Mouse (Mus musculus): ENCODE data around the gene Bnc2.

Gene Bnc2

DNA sequence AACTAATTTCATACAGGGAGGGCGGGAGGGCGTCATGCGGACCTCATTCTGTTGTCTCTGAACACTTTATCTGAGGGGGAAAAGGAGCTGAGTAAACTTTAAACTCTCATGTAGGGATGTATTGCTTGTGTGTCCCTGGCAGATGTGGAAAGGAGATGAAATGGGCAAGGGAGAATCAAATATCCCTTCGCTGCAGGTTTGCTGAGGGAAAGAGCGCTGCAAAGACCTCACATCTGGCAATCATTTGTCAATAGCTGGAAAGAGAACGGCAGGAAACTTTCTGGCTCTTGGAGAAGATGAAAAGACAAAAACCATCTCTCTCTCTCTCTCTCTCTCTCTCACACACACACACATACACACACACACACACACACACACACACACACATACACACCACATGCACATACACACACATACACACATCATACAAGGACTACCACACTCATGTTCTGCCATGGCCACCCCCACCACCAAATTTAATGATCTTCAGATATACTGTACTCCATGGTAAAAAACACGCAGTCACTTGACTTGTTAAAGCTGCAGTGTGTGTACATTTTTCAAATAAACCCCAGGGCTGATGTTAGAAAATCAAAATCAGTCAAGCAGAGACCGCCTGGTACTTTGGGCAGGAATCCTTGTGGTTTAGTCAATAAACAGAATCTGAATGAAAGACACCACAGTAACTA is 172.3 kb downstream of the Bnc2 start:
- DNase-seq, result no peak

DNA sequence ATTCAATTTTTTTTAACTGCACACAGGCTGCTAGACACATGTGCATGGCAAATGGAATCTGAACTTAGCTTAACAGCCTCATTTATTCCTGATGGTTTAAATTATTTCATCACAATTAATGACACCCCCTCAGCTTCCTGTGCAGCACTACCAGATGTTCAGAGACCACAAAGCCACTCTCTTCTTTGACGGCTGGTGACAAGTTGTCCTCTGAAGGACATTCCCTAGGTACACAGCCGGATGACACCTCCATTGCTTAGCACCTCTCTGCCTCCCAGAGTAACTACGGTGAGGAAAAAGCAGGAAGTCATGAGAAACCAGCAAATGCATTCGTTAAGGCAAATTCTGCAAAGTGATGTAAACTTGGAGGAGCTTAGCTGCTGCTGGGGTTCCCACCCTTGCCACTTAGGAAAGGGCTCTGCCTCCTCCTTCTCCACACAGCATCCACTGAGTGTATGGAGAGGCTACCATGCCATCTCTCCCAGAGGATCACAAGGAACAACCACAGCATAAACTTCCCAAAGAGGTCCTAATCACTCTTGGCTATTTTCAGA is 174.2 kb downstream of the Bnc2 start:
- no peak for DNase-seq

DNA sequence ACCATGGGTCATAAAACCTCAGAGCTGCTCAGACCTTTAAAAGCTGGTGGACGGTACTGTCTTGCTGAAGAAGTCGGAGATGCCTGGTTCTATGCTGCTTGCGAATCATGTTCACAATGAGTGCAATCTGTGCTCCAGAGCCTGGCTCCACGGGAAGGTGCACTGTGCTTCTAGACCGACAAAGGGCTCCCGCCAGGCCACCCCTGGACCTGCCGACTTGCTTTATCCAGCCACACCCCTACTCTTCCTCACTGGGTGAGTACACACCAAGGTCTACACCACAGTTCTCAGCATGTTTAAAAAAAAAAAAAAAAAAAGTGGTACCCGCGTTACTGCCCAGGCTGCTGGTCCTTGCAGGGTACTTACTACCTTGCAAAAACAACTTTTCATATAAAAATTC is 174.8 kb downstream of the Bnc2 start:
- no peak for DNase-seq

DNA sequence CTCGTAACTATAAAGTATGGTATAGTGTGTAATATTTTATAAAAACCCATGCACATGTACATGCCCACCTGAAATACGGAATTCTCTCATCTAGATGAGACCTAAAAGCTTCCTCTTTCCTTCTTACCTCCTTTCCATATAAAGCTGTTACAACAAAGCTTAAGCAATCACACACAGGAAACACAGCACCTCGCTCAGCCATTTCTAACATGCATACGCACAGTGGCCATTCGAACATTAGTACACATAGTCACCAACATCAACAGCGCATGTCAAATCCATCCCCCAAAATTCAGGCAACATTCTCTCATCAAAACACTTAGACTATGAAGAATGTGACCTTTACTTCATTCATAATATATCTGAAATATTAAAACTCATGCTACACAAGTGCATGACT is 176.6 kb downstream of the Bnc2 start:
- no peak for DNase-seq

DNA sequence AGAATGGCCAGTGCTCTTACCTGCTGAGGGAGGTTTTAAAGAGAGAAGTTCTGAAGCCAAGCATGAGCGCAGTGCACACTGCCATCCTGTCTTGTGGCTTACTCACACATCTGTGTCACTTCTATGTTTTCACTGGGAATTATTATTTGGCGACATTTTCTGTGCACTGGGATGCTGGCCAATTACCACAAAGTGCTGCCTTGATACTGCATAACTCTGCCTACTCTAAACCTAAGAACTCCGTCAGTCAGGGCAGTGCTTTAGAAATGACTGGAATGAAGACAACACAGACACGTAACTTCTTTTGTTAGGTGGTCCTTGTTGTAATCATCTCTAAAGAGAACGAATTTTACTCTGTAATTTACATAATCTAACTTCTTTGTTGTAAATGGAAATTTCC is 186.8 kb downstream of the Bnc2 start:
- no peak for DNase-seq

DNA sequence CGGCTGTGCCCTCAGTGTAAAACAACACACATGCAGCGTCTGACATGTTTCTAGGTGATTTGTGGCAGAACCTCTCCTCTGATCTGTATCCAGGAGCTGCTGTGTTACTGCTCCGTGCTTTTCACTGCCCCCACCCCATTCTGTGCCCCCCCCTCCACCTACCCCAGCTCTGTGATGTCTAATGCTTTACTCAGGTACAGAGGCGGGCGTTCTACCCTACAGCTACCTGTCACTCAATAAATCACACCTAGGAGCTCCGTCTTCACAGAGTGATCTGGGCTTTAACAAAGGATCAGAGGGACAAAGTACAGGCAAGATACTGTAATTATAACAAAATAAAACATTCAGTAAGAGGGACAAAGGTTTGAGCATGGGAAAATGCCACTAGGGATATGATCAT is 192.4 kb downstream of the Bnc2 start:
- no peak for DNase-seq

DNA sequence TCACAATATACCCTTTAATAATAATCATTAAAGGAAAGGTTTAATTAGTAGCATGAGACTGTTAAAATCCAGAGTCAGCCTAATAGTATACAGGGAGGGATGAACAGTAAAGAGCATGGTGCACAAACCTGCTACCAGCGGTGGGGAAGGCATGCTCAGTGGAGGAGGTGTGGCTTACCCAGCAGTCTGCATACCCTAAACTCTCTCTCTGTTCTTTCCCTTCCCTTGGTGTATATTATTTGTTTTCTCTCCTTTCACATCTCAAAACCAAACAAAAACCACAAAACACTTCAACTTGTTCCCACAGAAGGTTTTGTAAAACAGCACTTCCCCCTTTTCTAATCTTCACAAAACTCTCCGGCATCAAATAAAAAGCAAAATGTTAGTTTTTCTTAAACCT is 202.4 kb downstream of the Bnc2 start:
- DNase-seq, result no peak

DNA sequence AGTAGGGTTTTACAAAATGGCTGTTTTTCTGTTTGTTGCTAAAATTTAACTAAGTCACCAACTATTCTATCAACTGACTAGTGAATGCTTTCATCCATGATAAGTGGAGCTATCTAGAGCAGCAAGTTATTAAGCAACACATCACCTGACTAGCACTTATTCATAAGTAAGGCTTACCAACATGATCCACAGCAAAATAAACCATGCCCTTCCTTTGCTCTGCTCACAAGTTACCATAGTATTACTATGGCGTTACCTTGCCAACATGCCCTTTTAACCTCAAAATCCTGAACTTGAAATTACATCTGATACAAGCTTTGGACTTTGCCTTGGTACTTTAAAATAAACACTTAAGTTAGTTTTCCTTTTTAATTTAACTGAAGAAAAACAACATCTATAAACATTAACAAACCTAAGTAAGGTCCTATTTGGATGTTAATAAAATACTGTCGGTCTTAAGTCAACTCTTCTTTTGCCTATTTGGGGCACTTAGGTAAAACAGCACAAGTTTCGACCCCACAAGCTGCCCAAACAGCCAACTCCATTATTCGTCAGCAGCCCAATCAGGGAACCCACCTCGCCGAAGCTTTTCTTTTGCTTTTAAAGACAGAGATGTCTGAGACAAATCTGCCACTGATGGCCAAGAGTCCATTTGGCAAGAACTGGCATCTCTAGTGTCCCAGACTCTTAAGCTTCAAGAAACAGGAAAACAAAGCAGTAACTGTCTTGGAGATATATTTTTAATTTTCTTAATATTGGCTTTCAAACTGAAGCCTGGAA is 204.8 kb downstream of the Bnc2 start:
- DNase-seq, result no peak

DNA sequence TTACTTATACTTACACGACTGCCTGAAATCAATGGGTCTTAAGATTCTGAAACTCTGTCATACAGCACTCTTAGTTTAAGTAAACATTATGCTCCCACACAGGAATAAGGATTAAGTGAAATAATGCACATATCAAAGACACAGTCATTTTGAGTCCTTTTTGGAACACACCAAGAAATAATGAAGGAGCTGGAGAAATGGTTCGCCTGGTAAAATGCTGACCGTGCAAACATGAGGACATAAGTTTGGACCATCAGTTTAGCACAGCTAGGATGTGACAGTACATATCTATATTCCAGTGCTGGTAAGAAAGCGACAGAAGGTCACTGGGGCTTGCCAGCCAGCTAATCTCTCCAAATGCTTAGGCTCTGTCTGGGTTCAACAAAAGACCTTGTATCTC is 205.7 kb downstream of the Bnc2 start:
- no peak for DNase-seq

DNA sequence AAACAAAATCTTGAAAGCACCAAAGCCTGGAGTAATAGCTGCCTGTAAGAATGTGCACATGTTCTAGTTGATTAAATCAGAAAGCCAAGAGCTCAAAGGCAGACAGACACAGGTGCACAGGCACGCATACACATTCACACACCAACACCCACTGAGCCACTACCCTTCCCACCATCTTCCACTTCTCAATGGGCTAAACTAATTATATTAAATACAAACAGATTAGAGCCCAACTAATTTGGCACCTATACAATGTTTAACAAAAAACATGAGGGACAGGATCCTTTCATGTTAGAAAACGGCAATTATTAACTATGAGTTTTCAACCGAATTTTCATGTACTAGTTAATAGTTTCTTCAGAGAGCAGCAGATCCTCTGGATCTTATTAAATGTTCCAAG is 207.4 kb downstream of the Bnc2 start:
- no peak for DNase-seq

DNA sequence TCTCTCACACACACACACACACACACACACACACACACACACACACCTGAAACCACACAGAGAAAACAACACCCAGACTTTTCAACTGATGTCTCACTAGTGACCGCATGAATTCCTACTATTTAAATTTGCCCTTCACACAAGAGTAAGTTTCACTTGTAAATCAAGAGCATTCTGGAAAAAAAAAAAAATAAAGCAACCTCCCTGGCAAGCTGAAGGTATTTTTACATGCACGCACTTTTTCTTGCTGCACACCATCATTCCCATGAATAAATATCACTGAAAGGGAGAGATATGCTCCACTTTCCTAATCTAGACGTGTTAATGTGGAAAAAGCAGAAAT is 216.9 kb downstream of the Bnc2 start:
- DNase-seq, result no peak

DNA sequence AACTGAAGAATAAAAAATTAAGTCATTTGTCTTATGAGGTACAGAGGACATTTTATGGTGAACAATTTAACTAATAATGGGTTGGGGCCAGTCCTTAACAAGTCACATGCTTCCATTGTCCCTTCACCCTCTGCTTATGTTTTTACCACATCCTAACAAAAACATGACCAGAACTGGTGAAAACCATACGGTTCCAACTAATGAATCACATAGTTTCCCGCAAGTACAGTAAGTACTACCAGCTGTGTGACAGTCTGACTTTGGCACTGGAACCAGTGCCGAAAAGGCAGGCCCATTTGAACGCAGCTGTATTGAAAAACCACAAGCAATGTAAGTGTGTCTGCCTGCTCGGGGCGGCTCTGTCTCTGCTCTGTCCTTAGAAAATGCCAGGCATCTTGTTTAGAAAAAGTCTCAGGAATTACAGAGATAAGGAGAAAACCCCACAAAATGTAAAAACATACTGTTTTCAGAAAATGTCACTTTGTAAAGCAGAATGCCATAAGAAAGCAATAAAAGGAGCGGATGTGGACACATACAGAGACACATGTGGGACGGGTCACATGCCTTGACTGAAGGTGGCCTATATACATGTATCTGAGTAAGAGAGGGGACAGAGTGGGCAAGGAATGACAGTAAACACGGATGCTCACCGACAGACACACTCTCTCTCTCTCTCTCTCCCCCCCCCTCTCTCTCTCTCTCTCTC is 217.4 kb downstream of the Bnc2 start:
- DNase-seq, result no peak

DNA sequence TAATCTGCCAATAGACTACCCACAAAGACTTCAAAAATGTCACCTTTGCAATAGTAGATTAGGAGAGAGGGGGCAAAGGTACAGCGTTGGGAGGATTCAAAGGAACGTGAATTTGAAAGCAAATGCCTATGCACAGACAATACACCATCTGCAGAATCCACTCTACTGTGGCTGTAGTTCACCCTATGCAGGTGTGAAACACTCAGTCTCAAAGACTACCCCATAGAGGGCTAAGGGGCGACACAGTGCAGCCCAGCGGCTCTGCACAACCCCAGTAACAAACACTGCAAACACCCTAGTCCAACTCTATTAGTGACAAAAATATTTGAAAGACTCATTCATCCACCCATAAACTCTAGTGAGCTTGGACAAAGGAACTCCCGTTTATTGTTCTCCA is 218.2 kb downstream of the Bnc2 start:
- no peak for DNase-seq

DNA sequence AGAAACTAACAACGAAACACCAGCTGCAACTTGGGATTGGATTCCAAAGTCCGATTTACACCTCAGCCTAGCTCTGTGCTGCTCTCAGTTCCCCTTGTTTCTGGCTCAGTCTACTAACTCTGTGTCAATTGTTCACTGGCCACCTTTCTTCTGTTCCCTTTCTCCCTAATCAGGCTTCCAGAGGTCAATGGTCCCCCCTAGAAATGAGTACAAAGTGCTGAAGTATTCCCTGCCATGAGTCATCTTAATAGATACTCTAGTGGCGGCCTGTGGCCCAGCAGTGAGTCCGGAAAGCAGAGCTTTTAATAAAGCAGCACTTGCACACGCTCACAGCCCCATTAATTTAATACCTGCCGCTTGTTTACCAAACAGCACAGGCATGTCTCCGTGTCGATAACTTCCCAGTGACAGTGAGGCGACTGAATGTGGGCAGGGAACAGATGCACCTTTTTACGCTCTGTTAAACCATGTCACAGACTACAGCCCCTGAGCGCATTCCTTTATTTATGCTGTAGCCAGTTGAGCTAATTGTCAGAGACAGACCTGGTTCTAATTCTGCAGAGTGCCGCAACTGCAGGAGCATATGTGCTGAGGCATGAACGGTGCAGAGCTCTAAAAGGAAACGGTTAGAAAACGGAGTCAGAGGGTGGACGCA is 218.8 kb downstream of the Bnc2 start:
- no peak for DNase-seq

DNA sequence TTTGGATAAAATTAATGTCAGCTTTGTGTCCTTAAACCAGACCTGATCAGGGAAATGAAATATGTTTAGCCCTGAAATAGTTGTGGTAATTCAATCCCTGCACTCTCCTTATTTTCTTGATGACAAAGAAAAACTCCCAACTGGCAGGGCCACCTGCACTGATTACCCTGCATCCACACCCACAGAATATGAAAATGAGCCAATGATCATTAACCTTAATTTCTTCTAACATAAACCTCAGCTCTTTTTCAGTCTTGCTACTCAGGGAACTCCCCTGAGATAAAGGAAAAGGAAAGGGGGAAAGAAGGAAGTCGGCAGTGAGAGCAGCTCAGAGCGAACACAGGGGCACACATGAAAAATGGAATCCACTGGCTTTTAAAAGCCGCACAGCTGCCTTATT is 220.6 kb downstream of the Bnc2 start:
- DNase-seq, result no peak

DNA sequence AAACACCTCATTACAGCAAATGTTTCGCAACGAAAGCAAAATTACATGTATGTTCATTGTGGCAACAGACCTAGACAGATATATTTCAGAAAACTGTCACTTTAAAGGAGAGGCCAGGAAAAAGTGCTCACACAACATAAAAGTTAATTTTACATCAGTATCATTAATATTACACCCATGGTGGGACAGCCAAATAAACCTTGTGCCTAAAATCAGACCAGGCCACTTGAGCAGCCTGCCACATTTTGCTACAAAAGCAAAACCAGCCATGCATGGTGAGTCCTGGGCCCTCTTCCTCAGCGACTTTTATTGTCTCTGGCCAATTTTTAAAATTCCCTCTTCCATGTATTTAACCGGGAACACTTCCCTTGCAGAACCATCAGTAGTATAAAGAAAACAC is 221.5 kb downstream of the Bnc2 start:
- DNase-seq, result no peak

DNA sequence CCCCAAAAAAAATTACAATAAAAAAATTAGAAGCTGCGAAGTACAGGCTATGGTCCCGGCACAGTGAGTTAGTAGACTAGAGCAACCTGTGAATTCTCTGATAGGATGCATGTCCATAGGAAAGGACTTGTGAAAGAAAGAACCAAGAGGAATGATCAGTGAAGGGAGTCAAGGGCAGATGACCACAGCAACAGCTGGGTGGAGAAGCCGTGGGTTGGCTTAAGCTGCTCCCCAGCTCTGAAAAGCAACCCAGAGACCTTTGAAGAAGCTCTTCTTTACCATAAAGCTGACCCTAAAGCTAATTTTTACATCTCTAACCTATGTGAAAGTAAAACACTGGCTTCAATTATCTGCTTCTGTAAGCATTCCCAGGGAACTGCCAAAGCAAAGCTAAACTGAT is 222.4 kb downstream of the Bnc2 start:
- no peak for DNase-seq

DNA sequence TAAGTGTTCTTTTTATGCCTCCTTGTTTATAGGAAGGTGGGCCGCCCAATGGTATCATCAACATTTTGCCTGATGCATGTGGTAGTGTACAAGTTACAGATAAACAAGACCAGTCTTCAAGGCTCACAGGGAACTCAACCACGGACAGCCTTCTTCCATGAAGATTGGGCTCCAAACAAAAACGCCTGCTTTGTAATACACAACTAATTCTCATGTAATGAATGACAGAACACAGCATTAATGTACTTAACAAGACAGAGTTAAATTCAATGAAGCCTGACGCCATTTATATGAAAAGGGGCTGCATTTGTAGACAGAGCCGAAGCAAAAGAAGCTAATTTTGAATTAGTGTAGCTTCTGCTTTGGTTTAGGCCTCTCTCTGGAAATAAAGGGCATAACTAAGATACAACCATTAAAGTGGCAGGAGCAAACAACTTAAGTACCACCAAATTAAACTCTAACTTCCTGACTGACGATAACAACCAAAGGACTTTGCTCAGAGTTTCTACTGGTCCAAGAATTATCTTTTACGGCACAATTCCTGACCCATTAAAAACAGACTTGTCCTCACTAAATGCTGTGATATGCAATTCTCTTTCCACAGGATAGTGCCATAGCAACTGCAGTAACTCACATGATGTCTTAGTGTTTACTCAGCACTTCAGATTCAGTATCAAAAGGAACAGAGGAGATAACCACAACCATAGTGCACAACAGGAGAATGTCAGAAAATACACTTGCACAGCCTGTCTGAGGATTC is 225.6 kb downstream of the Bnc2 start:
- no peak for DNase-seq

DNA sequence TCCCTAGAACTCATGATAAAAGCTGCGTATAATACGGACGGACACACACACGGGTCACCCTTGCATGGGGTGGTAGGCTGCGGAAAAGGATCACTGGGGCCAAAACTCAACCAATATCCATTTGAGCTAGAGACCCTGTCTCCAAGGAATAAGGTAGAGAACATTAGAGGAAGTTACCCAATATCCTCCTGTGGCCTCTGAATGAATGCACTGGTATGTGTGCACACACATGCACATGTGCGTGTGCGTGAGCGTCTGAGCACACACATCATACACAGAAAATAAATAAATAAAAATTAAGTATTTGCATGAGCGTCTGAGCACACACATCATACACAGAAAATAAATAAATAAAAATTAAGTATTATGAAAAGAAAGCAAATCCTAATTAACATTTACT is 241.8 kb downstream of the Bnc2 start:
- no peak for DNase-seq

DNA sequence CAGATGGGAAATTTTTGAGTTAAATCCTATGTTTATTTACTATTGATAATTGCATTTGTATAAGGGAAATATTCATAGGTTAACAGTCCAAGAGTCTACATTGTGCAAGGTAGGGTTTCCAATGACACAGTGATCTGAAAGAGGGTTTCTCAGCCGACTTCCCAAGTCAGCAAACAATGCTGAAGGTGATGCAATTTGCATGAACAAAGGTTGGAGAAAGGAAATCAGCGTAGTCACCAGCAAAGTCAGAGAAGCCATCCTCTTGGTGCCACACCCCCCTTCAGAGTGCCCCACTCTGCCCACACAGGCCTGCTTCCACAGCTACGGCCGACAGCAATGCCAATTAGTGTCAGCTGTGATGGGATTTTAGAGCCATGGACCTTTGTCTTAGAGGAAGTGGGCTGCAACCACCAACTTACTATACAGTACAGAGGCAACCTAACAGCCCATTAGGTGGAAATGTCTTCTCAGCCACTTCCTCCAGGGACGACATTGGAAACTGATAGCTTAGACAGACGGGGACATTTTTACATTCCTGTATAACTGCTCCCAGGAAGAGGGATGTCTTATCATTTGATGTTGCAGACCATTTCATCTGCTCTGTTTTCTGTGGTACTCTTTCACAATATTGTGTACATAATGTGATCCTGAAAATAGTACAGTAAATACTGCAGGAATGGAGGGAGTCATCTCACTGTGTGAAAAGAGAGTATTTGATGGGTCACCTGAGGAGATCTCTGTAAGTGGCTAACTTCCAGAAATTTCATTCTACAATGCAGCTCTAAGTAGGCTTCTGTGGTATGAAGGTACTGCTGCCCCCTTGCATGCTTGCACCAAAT is 243.2 kb downstream of the Bnc2 start:
- no peak for DNase-seq

DNA sequence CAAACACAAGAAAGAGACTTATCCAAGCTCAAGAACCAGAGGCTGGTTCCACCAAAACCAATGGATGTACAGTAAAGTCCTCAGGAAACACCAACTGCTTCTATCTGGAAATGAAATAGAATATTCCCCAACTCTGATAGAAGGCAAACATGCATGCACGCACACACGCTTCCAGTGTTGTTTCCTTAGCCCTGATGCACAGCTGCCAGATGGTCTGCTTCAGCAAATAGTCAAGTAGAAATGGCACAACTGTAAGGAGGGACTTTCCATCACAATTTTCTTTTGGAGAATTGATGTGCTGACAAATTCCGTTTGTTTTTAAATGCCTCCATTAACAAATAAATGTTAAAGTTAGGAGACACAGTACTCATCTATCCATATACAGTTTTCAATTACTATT is 247.1 kb downstream of the Bnc2 start:
- no peak for DNase-seq

DNA sequence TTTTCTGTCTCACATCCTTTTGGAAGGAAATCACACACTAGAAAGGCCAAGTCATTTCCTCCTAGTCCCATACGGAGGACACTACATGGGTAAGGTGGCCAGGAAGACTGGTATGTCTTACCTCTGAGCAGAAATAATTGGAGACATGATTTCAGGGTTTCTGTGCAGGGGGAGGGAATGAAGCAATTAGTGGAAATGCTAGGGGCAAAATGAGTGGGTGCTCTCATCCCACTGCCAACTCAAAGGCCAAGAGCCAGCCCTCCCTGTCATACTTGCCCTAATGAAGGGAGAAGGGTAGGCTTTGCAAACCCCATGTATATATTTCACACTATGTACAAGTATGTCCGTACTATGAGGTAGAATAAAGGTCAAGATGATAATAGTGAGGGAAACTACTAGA is 263.6 kb downstream of the Bnc2 start:
- no peak for DNase-seq
